Mouse (Mus musculus) C2C12 (cell line): ENCODE data around the gene Gm29427.

ENCODE experiments used
- CTCF ChIP-seq: IDR thresholded peaks from one replicate; pipeline ENCODE4 v1.5.1; 2011; ENCODE audit not compliant: control insufficient read depth, insufficient read depth, insufficient read length
- MAX ChIP-seq: IDR thresholded peaks from one replicate; pipeline ENCODE4 v1.6.1; 2011; ENCODE audit warnings: mild to moderate bottlenecking, control low read depth

- TF ChIP-seq CTCF (no peak), MAX (no peak)
These were observed 1.6 kb downstream of the Gm29427 start for GRCm38 (mm10) chr1:130714046-130714445.
